Mouse (Mus musculus): ENCODE measurements around the gene Rhbg.

- TF ChIP-seq POLR2A (IDR thresholded peaks at IDR 0.05; ENCODE audit: borderline replicate concordance, insufficient read depth, low read length) (no peak), CTCF (IDR thresholded peaks at IDR 0.05; ENCODE audit: borderline replicate concordance, insufficient read depth, low read depth, low read length) (no peak)
These were observed 45.2 kb downstream of the Rhbg start for GRCm38 (mm10) chr3:88209306-88209705.
